8 mouse cellular contexts compared by ENCODE assay signal in genomic region chr11:79427638-79428037, GRCm38 (mm10).
DNase-seq lines count a peak whose midpoint lies in the region; ATAC-seq and TF ChIP-seq lines count a peak whose summit lies in the region.

No protein-coding gene starts in this region.

- peak; percentile 57 for TF ChIP-seq CTCF in Patski (IDR thresholded peaks at IDR 0.05)

- no peak overlapping the region for H3K4me2 ChIP-seq in forebrain, embryonic 11.5 days (ENCODE audit: low read depth, low read length, severe bottlenecking)
- H3K4me2 ChIP-seq in forebrain, embryonic 15.5 days (replicated peaks) = no peak overlapping the region
- H3K4me2 ChIP-seq in limb, embryonic 14.5 days (replicated peaks; ENCODE audit: low read depth, low read length, severe bottlenecking) = no peak overlapping the region
- H3K4me2 ChIP-seq in midbrain, embryonic 12.5 days (replicated peaks) = no peak overlapping the region

- H3K36me3 ChIP-seq in forebrain, embryonic 11.5 days (ENCODE audit: control insufficient read depth, insufficient read depth, low read length) = no peaks in the 10 kb centered on the region
- 0 out of 2 replicates have a peak, but pooled peaks cover 2% of the 10 kb centered on the region for H3K36me3 ChIP-seq in forebrain, embryonic 15.5 days
- peaks cover 37% of the 10 kb centered on the region for H3K36me3 ChIP-seq in limb, embryonic 14.5 days (ENCODE audit: control insufficient read depth, insufficient read depth, low read length)
- H3K36me3 ChIP-seq in limb, embryonic 10.5 days = peaks cover 42% of the 10 kb centered on the region
- H3K36me3 ChIP-seq in midbrain, embryonic 12.5 days = 0 out of 2 replicates have a peak, but pooled peaks cover 9% of the 10 kb centered on the region

- no peak for ATAC-seq in forebrain, embryonic 11.5 days (replicated peaks; ENCODE audit: low FRiP score)
- ATAC-seq in forebrain, embryonic 15.5 days (replicated peaks) = no peak
- ATAC-seq in limb, embryonic 14.5 days (ENCODE audit: low FRiP score, low read depth) = no peak
- ATAC-seq in Patski = no peak
- ATAC-seq in midbrain, embryonic 12.5 days (ENCODE audit: low FRiP score, low read depth) = peak; percentile 63; the same call in 1 of the 2 replicates

- no peak overlapping the region for H3K27ac ChIP-seq in forebrain, embryonic 11.5 days (ENCODE audit: low read depth, low read length)
- no peak overlapping the region for H3K27ac ChIP-seq in forebrain, embryonic 15.5 days (replicated peaks)
- H3K27ac ChIP-seq in limb, embryonic 14.5 days (replicated peaks; ENCODE audit: low read depth, low read length) = no peak overlapping the region
- H3K27ac ChIP-seq in limb, embryonic 10.5 days = no peak overlapping the region
- peak overlapping the region; percentile 54; the same call in 1 of the 2 replicates for H3K27ac ChIP-seq in midbrain, embryonic 12.5 days (replicated peaks)

- CTCF ChIA-PET in Patski (lab: Charles Lee) = interaction anchor here (0.6 to 2.3 kb wide), 8 partner anchors 8 to 41 kb away, joined by 3 to 9 read pairs (median 4); no protein-coding TSS in a partner anchor

- peak; percentile 57 for DNase-seq in forebrain, embryonic 11.5 days (ENCODE audit: low spot score)
- peak; percentile 69 for DNase-seq in limb, embryonic 14.5 days (ENCODE audit: low spot score)
- no peak for DNase-seq in limb, embryonic 10.5 days (ENCODE audit: low spot score)
- DNase-seq in Patski (ENCODE audit: low read depth, low spot score) = no peak
- DNase-seq in forelimb bud, embryonic 11.5 days (ENCODE audit: low read depth, low spot score) = peak; percentile 30
- DNase-seq in urinary bladder, postnatal 36 days (ENCODE audit: low spot score in 2 of 2) = no peak

- TF ChIP-seq POLR2A in limb, embryonic 14.5 days (IDR thresholded peaks at IDR 0.05; ENCODE audit: borderline replicate concordance, extremely low read depth, insufficient read depth, insufficient read length) = no peak

- no peaks in the 10 kb centered on the region for H3K9me3 ChIP-seq in forebrain, embryonic 11.5 days (ENCODE audit: control insufficient read depth, low read length)
- no peaks in the 10 kb centered on the region for H3K9me3 ChIP-seq in forebrain, embryonic 15.5 days
- no peaks in the 10 kb centered on the region for H3K9me3 ChIP-seq in limb, embryonic 14.5 days (ENCODE audit: control insufficient read depth, low read length)
- H3K9me3 ChIP-seq in limb, embryonic 10.5 days (replicated peaks) = no peaks in the 10 kb centered on the region
- H3K9me3 ChIP-seq in midbrain, embryonic 12.5 days = no peaks in the 10 kb centered on the region

- no peaks in the 10 kb centered on the region for H3K27me3 ChIP-seq in forebrain, embryonic 11.5 days (ENCODE audit: control insufficient read depth, insufficient read depth, low read length)
- H3K27me3 ChIP-seq in forebrain, embryonic 15.5 days = no peaks in the 10 kb centered on the region
- H3K27me3 ChIP-seq in limb, embryonic 14.5 days (ENCODE audit: control insufficient read depth, insufficient read depth, low read length) = no peaks in the 10 kb centered on the region
- H3K27me3 ChIP-seq in limb, embryonic 10.5 days (ENCODE audit: low read depth, poor library complexity, severe bottlenecking) = no peaks in the 10 kb centered on the region
- H3K27me3 ChIP-seq in Patski = no peaks in the 10 kb centered on the region
- no peaks in the 10 kb centered on the region for H3K27me3 ChIP-seq in midbrain, embryonic 12.5 days

- POLR2A ChIA-PET in Patski (lab: Charles Lee) = no interaction called here

- in situ Hi-C loops in Patski (cut with MboI; ENCODE audit: low pct_unique_long_range_greater_than_20kb) = no loop called here

- H3K4me3 ChIP-seq in forebrain, embryonic 11.5 days (ENCODE audit: low read depth, low read length) = no peak overlapping the region
- H3K4me3 ChIP-seq in forebrain, embryonic 15.5 days = no peak overlapping the region
- no peak overlapping the region for H3K4me3 ChIP-seq in limb, embryonic 14.5 days (replicated peaks; ENCODE audit: low read length)
- no peak overlapping the region for H3K4me3 ChIP-seq in limb, embryonic 10.5 days
- H3K4me3 ChIP-seq in midbrain, embryonic 12.5 days = no peak overlapping the region

- H3K4me1 ChIP-seq in forebrain, embryonic 11.5 days (replicated peaks; ENCODE audit: control insufficient read depth, insufficient read depth, low read length) = no peaks in the 10 kb centered on the region
- no peaks in the 10 kb centered on the region for H3K4me1 ChIP-seq in forebrain, embryonic 15.5 days
- H3K4me1 ChIP-seq in limb, embryonic 14.5 days (ENCODE audit: control insufficient read depth, insufficient read depth, low read length) = no peaks in the 10 kb centered on the region
- H3K4me1 ChIP-seq in limb, embryonic 10.5 days = no peaks in the 10 kb centered on the region
- H3K4me1 ChIP-seq in midbrain, embryonic 12.5 days = peaks cover 4% of the 10 kb centered on the region; the same call in 1 of the 2 replicates

- H3K9ac ChIP-seq in forebrain, embryonic 11.5 days (ENCODE audit: low read length) = no peak overlapping the region
- no peak overlapping the region for H3K9ac ChIP-seq in forebrain, embryonic 15.5 days (replicated peaks)
- H3K9ac ChIP-seq in limb, embryonic 14.5 days (ENCODE audit: low read depth, low read length, severe bottlenecking) = no peak overlapping the region
- H3K9ac ChIP-seq in midbrain, embryonic 12.5 days (replicated peaks) = no peak overlapping the region

- WGBS in forebrain, embryonic 11.5 days = 2% methylated on average over 2 of the region's 2 CpGs
- WGBS in forebrain, embryonic 15.5 days = 0% methylated on average over 2 of the region's 2 CpGs
- 7% methylated on average over 2 of the region's 2 CpGs for WGBS in limb, embryonic 14.5 days
- WGBS in limb, embryonic 10.5 days = 2% methylated on average over 2 of the region's 2 CpGs
- WGBS in midbrain, embryonic 12.5 days = 0% methylated on average over 2 of the region's 2 CpGs

Comparison
In these comparisons a context has a peak if more than half of its experiments do, and no peak if none do; other contexts are left out.
1. DNase-seq: peak in forebrain, embryonic 11.5 days (single experiment), limb, embryonic 14.5 days (single experiment) and forelimb bud, embryonic 11.5 days (single experiment); none in limb, embryonic 10.5 days (single experiment), Patski (single experiment) and urinary bladder, postnatal 36 days (0 of 2).